Mouse (Mus musculus) midbrain, postnatal 0 days (tissue): ENCODE results near the gene Arl15. TPM values are rescaled to one million over a fixed set of nuclear protein-coding genes. Genes with fewer than 3 reads are reported as not detected.

Experiments used
- ATAC-seq: fragments of 200-750 bp; cut with Nextera tagmentation; 2 replicates; pipeline ENCODE4 v1.8.0; 2017; ENCODE audit warnings: moderate number of reproducible peaks, mild to moderate bottlenecking, moderate TSS enrichment, moderate library complexity; ENCODE audit not compliant: low FRiP score
- DNase-seq: peaks from one replicate; pipeline ENCODE4 v3.0.0-alpha.2; 2015; ENCODE audit warnings: low spot score
- H3K27ac ChIP-seq: fragments of 300-500 bp; sonication (generic); 2 replicates; pipeline ENCODE4 v1.5.1; 2014; ENCODE audit warnings: low read depth, mild to moderate bottlenecking, low read length, mixed read lengths
- H3K27me3 ChIP-seq: fragments of 300-500 bp; sonication (generic); 2 replicates; pipeline ENCODE4 v1.6.1; 2014; ENCODE audit warnings: low read length, control low read depth, mixed read lengths; ENCODE audit not compliant: insufficient read depth
- H3K36me3 ChIP-seq: fragments of 300-500 bp; sonication (generic); 2 replicates; pipeline ENCODE4 v1.6.1; 2014; ENCODE audit warnings: low read length, control low read depth, mixed read lengths; ENCODE audit not compliant: insufficient read depth
- H3K4me1 ChIP-seq: fragments of 300-500 bp; sonication (generic); 2 replicates; pipeline ENCODE4 v1.6.1; 2014; ENCODE audit warnings: mild to moderate bottlenecking, control low read depth, antibody characterized with exemption, low read length, mixed read lengths; ENCODE audit not compliant: insufficient read depth
- H3K4me2 ChIP-seq: fragments of 300-500 bp; sonication (generic); 2 replicates; pipeline ENCODE4 v1.6.1; 2014; ENCODE audit warnings: low read depth, mild to moderate bottlenecking, low read length, mixed read lengths; ENCODE audit not compliant: poor library complexity, severe bottlenecking
- H3K4me3 ChIP-seq: fragments of 300-500 bp; sonication (generic); 2 replicates; pipeline ENCODE4 v1.5.1; 2014; ENCODE audit warnings: low read depth, mild to moderate bottlenecking, low read length, moderate library complexity
- H3K9ac ChIP-seq: fragments of 300-500 bp; sonication (generic); replicated peaks from 2 replicates; pipeline ENCODE4 v1.6.1; 2014; ENCODE audit warnings: mild to moderate bottlenecking, low read length, moderate library complexity, mixed read lengths; ENCODE audit not compliant: poor library complexity, severe bottlenecking
- H3K9me3 ChIP-seq: fragments of 300-500 bp; sonication (generic); 2 replicates; pipeline ENCODE4 v1.6.1; 2016; ENCODE audit warnings: low read length, control low read depth
- CTCF ChIP-seq: IDR thresholded peaks from 2 replicates; pipeline ENCODE4 v1.5.1; 2016; ENCODE audit warnings: antibody characterized with exemption, mild to moderate bottlenecking
- WGBS: fragments of 180-500 bp; shearing (Covaris S2); extraction: QIAGEN DNeasy Blood & Tissue Kit; methylation state at CpG from one replicate; pipeline ENCODE4 v1.1.7; 2014; 5-methylcytosine and 5-hydroxymethylcytosine counted together
- polyA plus RNA-seq: library from polyadenylated mRNA; unstranded; fragments of >200 nt; fragmentation: Nextera tagmentation; extraction: Ambion mirVana; gene quantifications from 2 replicates; pipeline ENCODE4 v1.2.1, GENCODE M21; 2015
- total RNA-seq: library from RNA; depleted of rRNA; stranded (reverse); fragments of >200 nt; gene quantifications from 2 replicates; pipeline ENCODE4 v1.2.3, GENCODE M21; 2014

Arl15 gene
- total and polyA plus RNA-seq, 2 experiments from 2014 or later: 16.8 to 54.8 TPM

GRCm38 (mm10) chr13:114156689-114157088 lies 362.4 kb downstream of the Arl15 start:
- Histone ChIP-seq H3K9ac (no peak overlapping the region), H3K9me3 (no peaks in the 10 kb centered on the region), H3K27me3 (no peaks in the 10 kb centered on the region), H3K27ac (no peak overlapping the region), H3K4me3 (no peak overlapping the region), H3K36me3 (0 out of 2 replicates have a peak, but pooled peaks cover 3% of the 10 kb centered on the region), H3K4me1 (no peaks in the 10 kb centered on the region), H3K4me2 (no peak overlapping the region)
- 62% methylated on average over 12 of the region's 12 CpGs for WGBS
- peak; percentile 25 for DNase-seq
- no peak for ATAC-seq
- no peak for TF ChIP-seq CTCF

- no peak for DNase-seq
- Histone ChIP-seq H3K9ac (no peak overlapping the region), H3K27ac (no peak overlapping the region), H3K27me3 (no peaks in the 10 kb centered on the region), H3K36me3 (0 out of 2 replicates have a peak, but pooled peaks cover 3% of the 10 kb centered on the region), H3K9me3 (no peaks in the 10 kb centered on the region), H3K4me3 (no peak overlapping the region), H3K4me1 (no peaks in the 10 kb centered on the region), H3K4me2 (no peak overlapping the region)
- WGBS: 79% methylated on average over 9 of the region's 9 CpGs
- ATAC-seq: no peak
- no peak for TF ChIP-seq CTCF
Measured at GRCm38 (mm10) chr13:114158111-114158730, 363.9 kb downstream of the Arl15 start.

DNA sequence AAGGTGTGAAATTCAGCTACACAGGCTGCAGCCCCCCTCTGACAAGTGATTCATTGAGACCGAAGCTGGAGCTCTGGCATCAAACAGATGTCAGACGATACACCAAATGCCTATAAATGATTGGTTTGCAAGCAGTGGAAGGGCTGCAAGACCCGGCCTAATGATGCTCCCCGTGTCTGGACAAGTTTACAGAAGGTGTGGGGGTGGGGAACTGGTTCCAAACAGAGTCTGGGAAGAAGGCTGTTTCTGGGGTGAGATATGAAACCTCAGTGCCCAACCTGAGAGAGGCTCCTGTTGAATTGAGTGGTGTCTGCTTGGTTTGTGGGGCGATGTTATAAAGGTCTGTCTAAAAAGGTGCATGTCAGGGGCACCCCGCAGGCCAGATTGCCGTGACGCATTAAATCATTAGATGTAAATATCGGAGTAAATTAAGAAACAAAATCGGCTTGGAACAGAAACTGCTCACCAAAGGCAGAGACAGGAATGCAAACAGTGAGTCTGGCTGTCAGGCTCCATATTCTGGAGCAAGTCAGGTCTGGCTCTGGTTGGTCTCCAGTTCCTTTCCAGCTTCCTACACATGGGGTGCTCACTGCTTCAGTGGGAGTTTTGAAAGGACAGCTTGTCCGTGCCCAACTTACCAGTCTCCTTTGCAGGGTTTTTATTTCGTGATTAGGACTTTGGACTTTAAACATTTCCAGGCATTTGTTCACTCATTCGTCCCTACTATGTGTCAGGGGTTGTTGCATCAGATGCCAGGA lies 365.5 kb downstream of the Arl15 start:
- H3K36me3 ChIP-seq: no peaks in the 10 kb centered on the region
- whole genome bisulfite sequencing: 77% methylated on average over 13 of the region's 13 CpGs

DNA sequence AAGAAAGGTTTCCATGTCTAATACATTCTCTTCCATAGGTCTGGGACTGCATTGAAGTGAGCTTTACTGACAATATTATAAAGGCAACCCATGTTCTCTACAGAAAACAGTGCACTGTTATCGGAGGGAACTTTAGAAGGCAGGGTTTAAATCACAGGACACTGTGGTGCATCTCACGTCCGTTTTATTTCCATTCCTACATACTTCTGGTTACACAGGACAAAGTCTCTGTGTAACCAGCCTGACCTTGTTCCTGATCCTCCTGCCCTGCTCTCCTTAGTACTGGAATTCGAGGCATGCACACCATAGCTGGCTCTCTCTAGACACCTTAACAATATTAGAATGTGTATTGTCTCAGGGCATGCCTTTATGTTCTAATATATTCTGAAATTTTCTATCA lies 368.4 kb downstream of the Arl15 start:
- Histone ChIP-seq H3K27ac (no peak overlapping the region), H3K4me3 (no peak overlapping the region), H3K4me1 (no peaks in the 10 kb centered on the region), H3K27me3 (no peaks in the 10 kb centered on the region), H3K36me3 (no peaks in the 10 kb centered on the region), H3K9ac (no peak overlapping the region), H3K9me3 (no peaks in the 10 kb centered on the region), H3K4me2 (no peak overlapping the region)
- no peak for ATAC-seq
- 94% methylated on average over 4 of the region's 4 CpGs for WGBS
- no peak for TF ChIP-seq CTCF
- DNase-seq: no peak

More for the DNA sequence above, 365.5 kb downstream of the Arl15 start:
- no peaks in the 10 kb centered on the region for H3K27me3 ChIP-seq
- no peak for DNase-seq
- H3K4me2 ChIP-seq: no peak overlapping the region
- ATAC-seq: no peak
- no peak for TF ChIP-seq CTCF
- H3K4me3 ChIP-seq: no peak overlapping the region
- no peaks in the 10 kb centered on the region for H3K9me3 ChIP-seq
- no peaks in the 10 kb centered on the region for H3K4me1 ChIP-seq
- H3K9ac ChIP-seq: no peak overlapping the region
- H3K27ac ChIP-seq: no peak overlapping the region

DNA sequence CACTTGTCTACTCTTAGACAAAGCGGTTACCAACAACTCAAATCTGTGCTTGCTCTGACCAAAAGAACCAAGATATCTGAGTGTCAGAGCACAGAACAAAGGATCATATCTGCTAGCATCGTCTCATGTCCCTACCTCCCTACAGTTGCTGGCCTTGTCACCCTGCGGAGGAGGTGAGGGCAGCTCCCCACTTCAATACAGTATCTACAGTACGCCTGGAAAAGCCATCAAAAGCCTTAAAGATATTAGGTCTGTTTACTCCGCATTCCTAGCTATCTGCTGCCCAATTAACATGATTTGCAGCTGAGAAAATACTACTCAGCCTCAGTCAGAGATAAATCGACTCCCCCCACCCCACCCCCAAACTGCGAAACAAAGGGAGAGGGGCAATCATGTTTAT lies 371.3 kb downstream of the Arl15 start:
- H3K4me2 ChIP-seq: no peak overlapping the region
- ATAC-seq (no peak), DNase-seq (no peak)
- H3K9ac ChIP-seq: no peak overlapping the region
- TF ChIP-seq CTCF: no peak
- H3K4me3 ChIP-seq: no peak overlapping the region
- no peaks in the 10 kb centered on the region for H3K27me3 ChIP-seq
- no peak overlapping the region for H3K27ac ChIP-seq
- no peaks in the 10 kb centered on the region for H3K4me1 ChIP-seq
- no peaks in the 10 kb centered on the region for H3K36me3 ChIP-seq
- no peaks in the 10 kb centered on the region for H3K9me3 ChIP-seq
- WGBS: 73% methylated on average over 7 of the region's 7 CpGs
